Mouse (Mus musculus) megakaryocyte, embryonic 14.5 days (primary cell): ENCODE results near the gene Syt16.

Source experiments
- FLI1 ChIP-seq: IDR thresholded peaks from 2 replicates; pipeline ENCODE4 v1.6.1; 2012; ENCODE audit warnings: low read length, inconsistent platforms, mixed read lengths
- GATA1 ChIP-seq: IDR thresholded peaks from 3 replicates; pipeline ENCODE4 v1.6.1; 2012; ENCODE audit warnings: mixed read lengths, low read length, inconsistent platforms, borderline replicate concordance

GRCm38 (mm10) chr12:73988393-73989008, 9.0 kb upstream of the Syt16 start:
- no peak for TF ChIP-seq GATA1
- TF ChIP-seq FLI1 = no peak
